Mouse (Mus musculus) limb, embryonic 12.5 days (tissue): ENCODE data around the gene Ssbp3. TPM values are rescaled to one million over a fixed set of nuclear protein-coding genes. Genes with fewer than 3 reads are reported as not detected.

Experiments
- ATAC-seq: fragments of 200-750 bp; cut with Nextera tagmentation; 2 replicates; pipeline ENCODE4 v1.8.0; 2017; ENCODE audit warnings: low read depth, moderate TSS enrichment; ENCODE audit not compliant: insufficient number of reproducible peaks, insufficient read depth, low FRiP score, low TSS enrichment
- H3K27ac ChIP-seq: fragments of 300-500 bp; sonication (generic); 2 replicates; pipeline ENCODE4 v1.5.1; 2016; ENCODE audit warnings: mild to moderate bottlenecking, moderate library complexity
- H3K27me3 ChIP-seq: fragments of 300-500 bp; sonication (generic); 2 replicates; pipeline ENCODE4 v1.6.1; 2016; ENCODE audit warnings: mild to moderate bottlenecking, moderate library complexity
- H3K36me3 ChIP-seq: fragments of 300-500 bp; sonication (generic); 2 replicates; pipeline ENCODE4 v1.6.1; 2016; ENCODE audit warnings: mild to moderate bottlenecking, moderate library complexity
- H3K4me1 ChIP-seq: fragments of 300-500 bp; sonication (generic); replicated peaks from 2 replicates; pipeline ENCODE4 v1.6.1; 2016
- H3K4me2 ChIP-seq: fragments of 300-500 bp; sonication (generic); 2 replicates; pipeline ENCODE4 v1.6.1; 2016; ENCODE audit warnings: mild to moderate bottlenecking, moderate library complexity
- H3K4me3 ChIP-seq: fragments of 300-500 bp; sonication (generic); replicated peaks from 2 replicates; pipeline ENCODE4 v1.5.1; 2016; ENCODE audit warnings: mild to moderate bottlenecking
- H3K9ac ChIP-seq: fragments of 300-500 bp; sonication (generic); replicated peaks from 2 replicates; pipeline ENCODE4 v1.6.1; 2016; ENCODE audit warnings: mild to moderate bottlenecking, moderate library complexity
- H3K9me3 ChIP-seq: fragments of 300-500 bp; sonication (generic); 2 replicates; pipeline ENCODE4 v1.6.1; 2016; ENCODE audit warnings: mild to moderate bottlenecking, moderate library complexity
- WGBS: fragments of 180-500 bp; shearing (Covaris S2); methylation state at CpG from one replicate; pipeline ENCODE4 v1.1.7; 2016; 5-methylcytosine and 5-hydroxymethylcytosine counted together
- polyA plus RNA-seq: library from polyadenylated mRNA; unstranded; fragments of >200 nt; fragmentation: Nextera tagmentation; extraction: Ambion mirVana; gene quantifications from 2 replicates; pipeline ENCODE4 v1.2.1, GENCODE M21; 2016

Gene Ssbp3
- polyA plus RNA-seq, 1 experiment from 2014 or later = 295 TPM

DNA sequence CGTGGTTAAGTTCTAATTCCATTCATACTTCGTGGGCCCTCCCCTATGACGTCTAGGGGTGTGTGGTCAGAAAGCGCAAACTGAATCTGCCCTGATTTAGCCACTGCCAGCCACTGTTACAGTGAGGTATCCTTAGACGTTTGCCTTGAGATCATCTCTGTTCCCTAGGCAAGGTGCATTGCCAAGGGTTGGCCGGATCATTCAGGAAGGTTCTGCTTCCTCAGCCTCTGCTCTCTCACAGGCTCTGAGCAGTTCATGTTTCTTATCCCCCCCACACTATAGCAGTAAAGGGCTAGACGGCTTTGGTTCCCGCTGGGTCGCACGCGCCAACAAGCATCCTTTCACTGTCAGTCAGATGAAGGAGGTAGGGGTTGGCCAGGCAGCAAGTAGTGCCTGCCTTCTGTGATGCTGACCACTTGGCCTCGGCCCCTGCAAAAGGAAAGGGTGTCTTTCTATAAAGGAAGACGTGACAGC lies 101.5 kb downstream of the Ssbp3 start:
- no peak overlapping the region for H3K9ac ChIP-seq
- H3K36me3 ChIP-seq = peaks cover 65% of the 10 kb centered on the region
- 76% methylated on average over 13 of the region's 13 CpGs for WGBS
- ATAC-seq = no peak
- H3K27me3 ChIP-seq = no peaks in the 10 kb centered on the region
- H3K4me1 ChIP-seq = peaks cover 59% of the 10 kb centered on the region
- peak overlapping the region; percentile 35; the same call in 1 of the 2 replicates for H3K27ac ChIP-seq
- H3K4me2 ChIP-seq = no peak overlapping the region
- no peak overlapping the region for H3K4me3 ChIP-seq
- no peaks in the 10 kb centered on the region for H3K9me3 ChIP-seq

DNA sequence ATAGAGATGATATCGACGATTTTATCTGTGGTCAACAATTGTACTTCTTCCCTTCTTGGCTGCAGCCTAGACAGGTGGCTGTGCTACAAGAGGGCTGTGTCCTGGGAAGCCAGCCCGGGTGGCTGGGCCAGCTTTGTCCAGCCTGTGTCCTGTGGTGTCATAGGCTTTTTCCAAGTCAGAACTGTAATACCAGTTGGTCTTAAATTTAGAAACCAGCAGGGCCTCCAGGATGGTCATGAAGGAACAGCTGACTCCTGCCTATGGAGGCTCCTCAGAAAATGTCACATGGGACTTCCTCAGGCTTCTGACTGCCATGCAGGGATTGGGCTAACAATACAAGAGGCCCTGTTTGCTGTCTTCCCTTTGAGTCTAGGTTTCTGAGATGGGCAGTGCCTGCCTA lies 102.1 kb downstream of the Ssbp3 start:
- no peaks in the 10 kb centered on the region for H3K27me3 ChIP-seq
- no peaks in the 10 kb centered on the region for H3K9me3 ChIP-seq
- H3K36me3 ChIP-seq = peaks cover 62% of the 10 kb centered on the region
- H3K4me3 ChIP-seq = no peak overlapping the region
- no peak overlapping the region for H3K9ac ChIP-seq
- 85% methylated on average over 3 of the region's 3 CpGs for WGBS
- no peak for ATAC-seq
- H3K4me1 ChIP-seq = peaks cover 64% of the 10 kb centered on the region
- peak overlapping the region; percentile 69 for H3K27ac ChIP-seq
- no peak overlapping the region for H3K4me2 ChIP-seq

DNA sequence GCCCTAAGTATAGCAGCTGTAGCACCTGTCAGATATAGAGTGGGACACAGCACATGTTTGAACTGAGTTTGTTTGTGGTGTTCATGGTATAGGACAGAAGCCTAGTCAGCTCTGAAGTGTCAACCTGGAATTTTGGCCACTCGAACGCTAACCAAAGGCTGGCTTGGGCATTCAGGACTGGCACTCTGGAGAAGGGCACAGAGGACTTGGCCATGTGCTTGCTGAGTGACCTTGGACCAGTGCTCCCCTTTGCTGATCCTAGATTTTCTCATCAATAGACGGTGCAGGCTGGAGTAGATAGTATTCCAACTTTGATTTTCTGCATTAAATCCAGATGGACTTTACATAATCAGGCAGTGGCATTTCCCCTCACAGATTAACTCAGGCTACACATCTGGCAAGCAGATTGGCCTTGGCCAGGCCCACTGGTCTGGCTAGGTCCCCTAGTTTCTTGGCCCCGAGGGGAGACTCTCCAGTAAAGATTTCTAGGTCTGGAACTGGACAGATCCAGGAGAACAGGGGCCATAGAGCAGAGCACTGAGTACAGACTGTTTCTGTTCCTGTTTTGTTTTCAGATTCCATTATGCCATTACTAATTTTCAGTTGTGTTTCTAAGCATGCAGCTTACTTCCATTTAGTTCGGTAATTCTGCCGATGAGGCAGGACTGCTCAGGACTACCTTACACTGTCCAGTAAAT lies 102.8 kb downstream of the Ssbp3 start:
- no peak overlapping the region for H3K4me2 ChIP-seq
- peaks cover 68% of the 10 kb centered on the region for H3K36me3 ChIP-seq
- 51% methylated on average over 6 of the region's 6 CpGs for WGBS
- H3K27me3 ChIP-seq = no peaks in the 10 kb centered on the region
- peak overlapping the region; percentile 69 for H3K27ac ChIP-seq
- no peaks in the 10 kb centered on the region for H3K9me3 ChIP-seq
- peaks cover 71% of the 10 kb centered on the region for H3K4me1 ChIP-seq
- H3K9ac ChIP-seq = no peak overlapping the region
- no peak for ATAC-seq
- H3K4me3 ChIP-seq = no peak overlapping the region

DNA sequence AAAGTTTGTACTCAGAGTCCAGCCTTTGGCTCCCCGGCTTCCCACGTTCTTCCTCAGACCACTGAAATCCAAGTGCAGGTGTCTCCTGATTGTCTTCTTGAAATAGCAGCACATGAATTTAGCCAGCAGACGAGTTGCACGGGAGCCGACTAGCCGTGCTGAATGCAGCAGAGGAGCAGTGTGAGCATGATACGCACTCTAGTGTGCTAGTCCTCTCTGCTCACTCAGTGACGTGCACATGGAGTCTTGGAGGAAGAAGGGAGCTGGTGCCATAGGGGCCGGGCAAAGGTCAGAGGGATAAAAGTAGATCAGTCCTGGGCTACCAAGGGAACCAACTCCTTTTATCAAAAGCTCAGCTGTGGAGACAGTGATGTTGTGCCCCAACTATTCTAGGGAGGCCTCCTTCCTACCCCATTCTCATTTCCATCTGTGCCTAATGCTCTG lies 103.3 kb downstream of the Ssbp3 start:
- 72% methylated on average over 9 of the region's 9 CpGs for WGBS
- Histone ChIP-seq H3K9me3 (no peaks in the 10 kb centered on the region), H3K4me1 (peaks cover 77% of the 10 kb centered on the region), H3K9ac (no peak overlapping the region; the same call in 1 of the 2 replicates), H3K4me3 (no peak overlapping the region), H3K27ac (peak overlapping the region; percentile 69), H3K4me2 (no peak overlapping the region), H3K27me3 (no peaks in the 10 kb centered on the region), H3K36me3 (peaks cover 67% of the 10 kb centered on the region)
- ATAC-seq = no peak

DNA sequence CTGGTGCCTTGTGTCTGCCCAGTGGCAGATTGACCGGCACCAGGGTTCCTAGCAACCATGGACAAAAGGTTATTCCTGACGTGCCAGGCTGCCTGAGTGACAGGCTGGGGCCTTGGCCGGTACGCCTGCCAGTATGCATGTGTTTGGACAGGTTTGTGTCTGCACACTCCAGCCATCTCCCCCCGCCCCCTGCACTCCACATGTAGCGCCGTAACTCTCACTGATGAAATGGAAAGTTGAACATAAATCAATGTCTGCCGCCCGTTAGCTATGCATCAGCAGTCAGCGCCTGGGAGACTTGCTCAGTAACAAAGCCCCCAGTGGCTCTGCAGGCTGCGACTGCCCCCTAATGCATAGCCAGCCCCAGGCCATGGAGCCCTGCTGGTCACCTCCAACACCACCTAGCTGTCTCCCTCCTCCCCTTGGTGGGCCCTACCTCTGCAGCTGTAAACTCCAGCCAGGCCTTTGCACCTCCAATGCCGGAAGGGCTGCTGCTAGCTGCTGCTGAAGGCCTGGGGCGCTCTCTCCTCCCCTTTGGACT lies 105.5 kb downstream of the Ssbp3 start:
- Histone ChIP-seq H3K9me3 (no peaks in the 10 kb centered on the region), H3K36me3 (peaks cover 51% of the 10 kb centered on the region), H3K27ac (peak overlapping the region; percentile 83), H3K9ac (no peak overlapping the region), H3K4me2 (peak overlapping the region; percentile 28), H3K27me3 (no peaks in the 10 kb centered on the region), H3K4me3 (no peak overlapping the region), H3K4me1 (peaks cover 88% of the 10 kb centered on the region)
- WGBS = 25% methylated on average over 13 of the region's 13 CpGs
- ATAC-seq = peak; percentile 50

DNA sequence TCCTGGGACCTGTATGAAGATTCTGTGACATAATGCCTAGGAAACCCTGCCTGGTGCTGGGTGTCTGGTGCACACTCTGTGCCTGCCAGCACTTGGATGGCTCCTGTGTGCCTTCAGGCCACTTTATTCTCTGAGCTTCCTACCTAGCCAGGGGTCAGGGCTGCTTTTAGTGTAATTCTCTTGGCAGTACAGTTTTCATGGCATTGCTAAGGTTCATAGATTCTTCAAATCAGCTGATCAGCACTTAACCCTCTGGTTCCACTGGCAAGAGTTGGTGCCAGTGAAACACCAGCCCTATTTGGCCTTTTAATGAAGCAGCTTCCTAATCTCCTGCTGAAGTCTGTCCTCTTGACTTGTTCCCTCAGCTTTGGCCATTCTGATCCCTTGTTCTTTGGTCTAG lies 106.8 kb downstream of the Ssbp3 start:
- H3K4me1 ChIP-seq = peaks cover 82% of the 10 kb centered on the region
- no peak overlapping the region for H3K9ac ChIP-seq
- H3K36me3 ChIP-seq = peaks cover 40% of the 10 kb centered on the region
- no peaks in the 10 kb centered on the region for H3K27me3 ChIP-seq
- H3K4me2 ChIP-seq = no peak overlapping the region
- ATAC-seq = no peak
- no peaks in the 10 kb centered on the region for H3K9me3 ChIP-seq
- H3K27ac ChIP-seq = 0 out of 2 replicates have a peak overlapping the region, but pooled peaks have one; percentile 83
- H3K4me3 ChIP-seq = no peak overlapping the region

DNA sequence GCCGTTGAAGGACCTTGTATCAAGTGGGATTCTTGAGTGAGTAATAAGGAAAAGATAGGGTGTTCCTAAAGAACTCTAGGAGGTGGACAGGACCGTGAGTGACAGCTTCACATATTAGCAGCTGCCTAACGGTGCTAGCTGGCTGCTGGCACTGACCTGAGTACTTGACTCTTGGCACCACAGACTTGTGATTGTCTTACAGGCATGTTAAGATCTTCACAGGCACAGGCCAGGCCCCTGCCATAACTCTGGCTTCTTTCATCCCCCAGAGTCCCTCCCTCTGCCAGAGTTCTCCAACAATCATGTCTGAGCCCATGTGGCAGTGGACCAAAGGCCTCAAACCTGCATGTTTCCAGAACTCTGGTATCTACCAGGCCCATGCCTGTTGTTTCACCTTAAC lies 108.0 kb downstream of the Ssbp3 start:
- WGBS = 67% methylated on average over 3 of the region's 3 CpGs
- no peaks in the 10 kb centered on the region for H3K27me3 ChIP-seq
- H3K9me3 ChIP-seq = no peaks in the 10 kb centered on the region
- no peak overlapping the region for H3K4me2 ChIP-seq
- peak overlapping the region; percentile 46; the same call in 1 of the 2 replicates for H3K27ac ChIP-seq
- H3K36me3 ChIP-seq = peaks cover 44% of the 10 kb centered on the region
- peaks cover 82% of the 10 kb centered on the region for H3K4me1 ChIP-seq
- ATAC-seq = no peak
- 0 out of 2 replicates have a peak overlapping the region, but pooled peaks have one; percentile 14 for H3K9ac ChIP-seq
- no peak overlapping the region for H3K4me3 ChIP-seq

DNA sequence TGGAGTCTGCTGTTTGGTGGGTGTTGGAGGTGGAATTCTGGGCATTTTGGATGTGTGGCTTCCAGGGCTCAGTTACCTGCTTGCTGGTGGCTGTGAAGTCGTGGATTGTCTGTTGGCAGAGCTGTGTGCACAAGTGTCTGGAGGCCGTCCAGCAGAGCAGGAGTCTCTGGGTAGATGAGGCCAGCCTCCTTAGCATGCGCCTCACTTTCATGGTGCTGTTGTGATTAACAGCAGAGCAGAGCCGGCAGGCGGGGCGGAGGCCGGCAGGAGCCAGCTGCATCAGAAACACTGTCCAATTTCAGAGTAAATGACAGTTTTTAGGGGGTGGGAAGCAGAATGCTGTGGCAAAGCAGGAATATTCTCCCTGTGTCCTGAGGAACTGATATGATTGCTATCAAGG lies 108.5 kb downstream of the Ssbp3 start:
- Histone ChIP-seq H3K27ac (0 out of 2 replicates have a peak overlapping the region, but pooled peaks have one; percentile 46), H3K9ac (0 out of 2 replicates have a peak overlapping the region, but pooled peaks have one; percentile 14), H3K9me3 (no peaks in the 10 kb centered on the region), H3K4me3 (no peak overlapping the region), H3K36me3 (peaks cover 43% of the 10 kb centered on the region), H3K4me2 (no peak overlapping the region), H3K4me1 (peaks cover 79% of the 10 kb centered on the region), H3K27me3 (no peaks in the 10 kb centered on the region)
- 57% methylated on average over 7 of the region's 7 CpGs for WGBS
- ATAC-seq = no peak

DNA sequence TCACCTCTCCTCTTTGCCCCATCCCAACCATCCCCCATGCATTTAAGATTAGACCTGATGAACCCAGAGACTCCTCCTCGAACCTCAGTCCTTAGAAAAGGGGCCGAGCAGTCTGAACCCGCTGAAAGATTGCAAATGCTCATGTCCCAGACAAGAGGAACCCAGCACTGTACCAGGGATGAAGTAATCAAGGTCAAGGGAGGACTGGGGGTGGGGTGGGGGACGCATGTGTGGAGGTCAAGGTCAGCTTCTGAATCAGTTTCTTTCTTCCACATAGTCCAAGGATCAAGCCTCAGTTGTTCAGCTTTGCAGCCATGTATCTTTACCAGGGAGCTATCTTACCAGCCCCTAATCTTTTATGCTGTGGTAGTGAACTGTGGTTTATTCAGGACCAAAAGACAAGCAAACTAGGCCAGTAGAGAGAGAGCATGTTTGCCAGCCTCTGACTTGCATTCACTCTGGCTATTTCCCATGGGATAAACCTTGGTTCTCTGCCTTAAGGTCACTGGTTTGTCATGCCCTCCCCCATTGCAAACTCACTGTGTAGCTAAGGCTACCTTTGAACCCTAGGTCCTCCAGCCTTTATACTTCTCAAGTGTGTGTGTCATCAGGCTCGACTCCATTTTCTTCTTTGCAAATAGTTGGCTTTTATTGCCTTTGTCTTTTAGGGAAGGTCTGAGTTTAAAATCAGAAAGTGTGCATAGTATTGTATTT lies 109.9 kb downstream of the Ssbp3 start:
- whole genome bisulfite sequencing = 78% methylated on average over 5 of the region's 5 CpGs
- peak overlapping the region; percentile 14; the same call in 1 of the 2 replicates for H3K27ac ChIP-seq

DNA sequence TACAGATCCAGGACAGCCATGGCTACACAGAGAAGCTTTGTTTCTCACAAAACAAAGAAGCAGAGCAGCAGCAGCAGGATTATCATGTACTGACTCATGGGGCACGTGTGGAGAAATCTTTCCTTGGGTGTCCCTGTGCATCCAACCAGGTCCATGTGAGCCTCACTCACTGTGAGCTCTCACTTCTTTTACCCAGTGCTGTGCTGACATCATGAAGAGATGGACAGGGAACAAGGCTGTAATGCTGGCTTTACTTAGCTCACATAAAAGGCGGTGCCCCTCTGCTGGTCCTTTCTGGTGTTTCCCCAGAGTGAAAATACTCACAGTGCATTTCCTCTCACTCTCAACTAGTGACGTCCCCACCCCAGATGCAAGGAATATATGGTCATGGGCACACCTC lies 111.0 kb downstream of the Ssbp3 start:
- peaks cover 77% of the 10 kb centered on the region for H3K4me1 ChIP-seq
- no peak overlapping the region for H3K4me2 ChIP-seq
- no peaks in the 10 kb centered on the region for H3K9me3 ChIP-seq
- H3K9ac ChIP-seq = no peak overlapping the region
- WGBS = 73% methylated on average over 3 of the region's 3 CpGs
- no peak for ATAC-seq
- no peaks in the 10 kb centered on the region for H3K27me3 ChIP-seq
- no peak overlapping the region for H3K4me3 ChIP-seq
- H3K27ac ChIP-seq = no peak overlapping the region
- peaks cover 46% of the 10 kb centered on the region for H3K36me3 ChIP-seq

More for the DNA sequence above, 109.9 kb downstream of the Ssbp3 start:
- Histone ChIP-seq H3K27me3 (no peaks in the 10 kb centered on the region), H3K4me2 (no peak overlapping the region), H3K9me3 (no peaks in the 10 kb centered on the region), H3K4me3 (no peak overlapping the region), H3K9ac (no peak overlapping the region), H3K4me1 (peaks cover 79% of the 10 kb centered on the region), H3K36me3 (peaks cover 40% of the 10 kb centered on the region)
- no peak for ATAC-seq

DNA sequence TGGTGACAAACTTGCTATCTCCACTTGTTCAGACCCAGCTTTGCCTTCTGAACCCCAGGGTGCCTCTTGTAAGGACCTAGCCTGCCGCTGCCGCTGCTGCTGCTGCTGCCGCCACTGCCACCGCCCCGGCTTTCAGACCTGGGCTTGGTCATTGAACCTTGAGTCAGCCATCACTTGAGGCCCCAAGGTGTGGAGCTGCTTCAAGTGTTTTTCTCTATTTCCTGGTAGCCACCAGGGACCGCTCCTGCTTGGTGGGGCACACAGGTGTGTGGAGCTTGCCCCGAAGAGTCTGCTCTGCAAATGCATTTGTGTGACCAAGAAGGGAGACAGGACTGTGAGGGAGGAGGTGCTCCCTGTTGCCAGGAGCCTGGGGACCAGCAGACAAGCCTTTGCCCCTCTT lies 114.4 kb downstream of the Ssbp3 start:
- ATAC-seq = no peak
- H3K27me3 ChIP-seq = no peaks in the 10 kb centered on the region
- H3K4me1 ChIP-seq = peaks cover 45% of the 10 kb centered on the region
- H3K9ac ChIP-seq = no peak overlapping the region
- H3K9me3 ChIP-seq = no peaks in the 10 kb centered on the region
- WGBS = 76% methylated on average over 7 of the region's 7 CpGs
- no peak overlapping the region for H3K4me2 ChIP-seq
- H3K36me3 ChIP-seq = peaks cover 63% of the 10 kb centered on the region
- no peak overlapping the region for H3K27ac ChIP-seq
- no peak overlapping the region for H3K4me3 ChIP-seq
